Mouse (Mus musculus): ENCODE results near the gene Stk40.

The Stk40 gene

GRCm38 (mm10) chr4:126099365-126099764 lies 4.4 kb upstream of the Stk40 start:
- no peak for DNase-seq (ENCODE audit: low read depth)

- DNase-seq (ENCODE audit: low read depth): no peak
Observed at GRCm38 (mm10) chr4:126100764-126101163, 3.0 kb upstream of the Stk40 start.

- peak; percentile 77 for DNase-seq (ENCODE audit: low read depth)
Observed at GRCm38 (mm10) chr4:126102061-126102841, 1.5 kb upstream of the Stk40 start.

- peak; percentile 99 for DNase-seq (ENCODE audit: low read depth)
Observed at GRCm38 (mm10) chr4:126103057-126103581, 638 bp upstream of the Stk40 start.

- DNase-seq (ENCODE audit: low read depth): peak; percentile 43
Observed at GRCm38 (mm10) chr4:126104261-126105075, 711 bp downstream of the Stk40 start.

- no peak for DNase-seq (ENCODE audit: low read depth)
Observed at GRCm38 (mm10) chr4:126105131-126105783, 1.5 kb downstream of the Stk40 start.

GRCm38 (mm10) chr4:126108061-126108740 lies 4.4 kb downstream of the Stk40 start:
- no peak for DNase-seq (ENCODE audit: low read depth)

- DNase-seq (ENCODE audit: low read depth): peak; percentile 80
Observed at GRCm38 (mm10) chr4:126109613-126110373, 6.0 kb downstream of the Stk40 start.

GRCm38 (mm10) chr4:126110374-126111152 lies 6.8 kb downstream of the Stk40 start:
- DNase-seq (ENCODE audit: low read depth): peak; percentile 96

GRCm38 (mm10) chr4:126111153-126111549 lies 7.4 kb downstream of the Stk40 start:
- DNase-seq (ENCODE audit: low read depth): no peak

- no peak for DNase-seq (ENCODE audit: low read depth)
Observed at GRCm38 (mm10) chr4:126113243-126113642, 9.5 kb downstream of the Stk40 start.

GRCm38 (mm10) chr4:126113943-126114342 lies 10.2 kb downstream of the Stk40 start:
- peak; percentile 74 for DNase-seq (ENCODE audit: low read depth)

GRCm38 (mm10) chr4:126115411-126115810 lies 11.7 kb downstream of the Stk40 start:
- no peak for DNase-seq (ENCODE audit: low read depth)

GRCm38 (mm10) chr4:126115871-126116521 lies 12.2 kb downstream of the Stk40 start:
- no peak for DNase-seq (ENCODE audit: low read depth)

GRCm38 (mm10) chr4:126117116-126117515 lies 13.4 kb downstream of the Stk40 start:
- DNase-seq (ENCODE audit: low read depth): no peak

GRCm38 (mm10) chr4:126118651-126119050 lies 14.9 kb downstream of the Stk40 start:
- DNase-seq (ENCODE audit: low read depth): no peak

GRCm38 (mm10) chr4:126119051-126119450 lies 15.3 kb downstream of the Stk40 start:
- DNase-seq (ENCODE audit: low read depth): no peak

GRCm38 (mm10) chr4:126120052-126120451 lies 16.3 kb downstream of the Stk40 start:
- no peak for DNase-seq (ENCODE audit: low read depth)

- DNase-seq (ENCODE audit: low read depth): no peak
Observed at GRCm38 (mm10) chr4:126120506-126120905, 16.7 kb downstream of the Stk40 start.
